Mouse (Mus musculus): ENCODE measurements around the gene Lin28b.

DNA sequence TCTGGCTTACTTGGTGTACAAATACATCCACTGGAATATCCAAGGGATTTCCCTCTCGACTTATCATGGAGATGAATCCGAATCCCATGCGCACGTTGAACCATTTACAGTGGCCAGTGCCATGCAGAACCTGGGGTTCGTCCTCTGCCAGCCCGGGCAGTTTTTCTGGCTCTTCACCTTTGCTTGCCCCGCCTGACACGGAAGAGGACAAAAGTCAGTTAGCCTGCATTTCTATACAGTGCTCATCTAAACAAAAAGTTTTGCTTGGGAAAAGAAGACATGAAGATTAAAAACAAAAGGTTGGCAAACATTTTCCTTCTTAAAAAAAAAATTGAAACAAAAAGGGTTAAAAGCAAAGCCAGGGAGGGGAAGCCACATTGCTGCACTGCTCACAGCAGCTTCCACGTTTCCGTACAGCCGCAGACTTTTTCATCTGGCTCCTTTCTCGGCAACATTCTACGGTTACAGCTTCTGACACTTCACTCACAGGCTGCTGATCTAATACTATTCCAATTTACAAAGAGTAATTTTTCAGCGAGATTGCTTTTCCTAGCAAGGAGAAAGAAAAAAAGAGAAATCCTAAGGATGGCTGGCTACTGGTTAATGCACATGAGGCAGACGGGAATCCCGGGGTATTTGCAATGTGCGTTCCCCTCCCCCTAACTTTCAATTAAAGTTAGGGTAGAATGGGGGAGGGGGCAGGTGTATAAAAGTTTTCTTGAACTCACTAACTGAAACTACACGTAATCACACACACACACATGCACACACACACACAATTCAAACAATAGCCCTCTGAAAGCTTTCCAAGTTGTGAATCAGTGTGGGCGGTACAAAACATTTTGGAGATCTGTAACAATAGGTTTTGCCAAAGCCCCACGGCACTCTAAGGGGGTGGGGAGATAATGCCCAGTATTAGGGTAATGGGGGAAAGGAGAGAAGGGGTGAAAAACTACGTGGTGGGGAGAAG, 16.9 kb downstream of the Lin28b start:
- TF ChIP-seq CTCF (IDR thresholded peaks at IDR 0.05; ENCODE audit: borderline replicate concordance, extremely low read depth, insufficient read depth, insufficient read length): no peak
- 0 out of 2 replicates have a peak, but pooled peaks have one; percentile 12 for TF ChIP-seq POLR2A (IDR thresholded peaks at IDR 0.05; ENCODE audit: borderline replicate concordance, extremely low read depth, insufficient read depth, insufficient read length, poor library complexity, severe bottlenecking)
